Mouse (Mus musculus) layer of hippocampus, adult 18-20 months (tissue): ENCODE data around the gene Defb5. TPM values are rescaled to one million over a fixed set of nuclear protein-coding genes. Genes with fewer than 3 reads are reported as not detected.
"Not testable (repeated sequence)": the region's sequence is repeated elsewhere in the genome, so short reads cannot be mapped to it uniquely, and the experiment has no call there.

ENCODE experiments used
- DNase-seq, 2 experiments: peaks; one replicate each; pipeline ENCODE4 v3.0.0; 2022; ENCODE audit warnings: low spot score in 2 of 2
- long read RNA-seq: library from polyadenylated mRNA; stranded (forward); transcript quantifications from one replicate; pipeline ENCODE4 v2.0.0, GENCODE M21; 2021
- total RNA-seq, 2 experiments: library from RNA; stranded (reverse); gene quantifications; 2 replicates each; pipeline ENCODE4 v1.2.3; 2021

The Defb5 gene
- not detected for total RNA-seq
- long read RNA-seq = 0 reads

DNA sequence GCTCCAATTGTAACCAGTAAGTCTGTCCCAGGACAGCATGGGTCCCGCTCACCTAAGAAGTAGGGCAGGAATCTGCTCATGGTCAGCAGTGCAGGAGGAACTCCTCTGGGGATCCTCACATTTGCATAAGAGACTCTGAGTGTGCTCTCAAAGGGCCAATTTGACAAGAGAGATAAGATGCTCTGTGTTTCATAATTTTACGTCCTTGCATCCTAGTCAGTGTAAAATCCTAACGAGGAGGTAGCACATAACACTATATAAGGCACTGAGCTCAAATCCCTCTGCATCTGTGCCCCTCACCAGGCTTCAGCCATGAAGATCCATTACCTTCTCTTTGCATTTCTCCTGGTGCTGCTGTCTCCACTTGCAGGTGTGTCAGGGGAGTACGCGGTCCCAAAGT, at the start of gene Defb5:
Gene Defb5, plus strand, starts transcription at position 301 of the 400 bp plus-strand sequence.
- no peak for DNase-seq

DNA sequence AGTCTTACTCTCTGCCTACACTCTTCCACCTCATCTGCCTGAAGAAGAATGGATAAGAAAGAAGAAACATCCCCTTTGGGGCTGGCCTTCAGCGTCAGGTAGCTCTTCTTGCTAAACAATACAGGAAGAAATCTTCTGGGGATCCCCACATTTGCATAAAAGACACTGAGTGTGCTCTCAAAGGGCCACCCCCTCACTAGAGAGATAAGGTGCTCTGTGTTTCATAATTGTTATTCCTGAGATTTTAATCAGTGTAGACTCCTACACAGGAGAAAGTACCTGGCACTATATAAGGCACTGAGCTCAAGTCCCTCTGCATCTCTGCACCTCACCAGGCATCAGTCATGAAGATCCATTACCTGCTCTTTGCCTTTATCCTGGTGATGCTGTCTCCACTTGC, 22.2 kb upstream of the Defb5 start, which contains the start of gene Defb6:
Gene Defb6, plus strand, starts transcription at position 318 of the 400 bp plus-strand sequence.
- no peak for DNase-seq

DNA sequence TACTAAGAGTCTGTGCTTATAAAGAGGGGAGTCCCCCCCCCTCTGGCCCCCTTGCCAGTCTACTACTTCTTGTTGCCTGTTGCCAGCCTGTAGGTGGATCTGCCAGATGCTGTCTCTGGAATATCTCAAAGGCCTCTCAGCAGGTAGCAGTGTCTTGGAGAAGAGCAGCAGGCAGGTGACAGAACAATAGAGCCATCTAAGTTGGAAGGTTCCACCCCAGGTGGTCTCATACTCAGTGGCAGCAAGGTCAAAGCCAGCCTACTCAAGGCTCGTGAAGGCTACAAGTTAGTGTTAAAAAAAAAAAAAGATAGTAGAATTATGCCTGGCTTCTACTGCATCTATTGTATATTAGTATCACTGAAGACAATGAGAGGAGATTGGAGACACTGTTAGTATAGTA, 9.3 kb upstream of the Defb5 start:
- DNase-seq = no peak

DNA sequence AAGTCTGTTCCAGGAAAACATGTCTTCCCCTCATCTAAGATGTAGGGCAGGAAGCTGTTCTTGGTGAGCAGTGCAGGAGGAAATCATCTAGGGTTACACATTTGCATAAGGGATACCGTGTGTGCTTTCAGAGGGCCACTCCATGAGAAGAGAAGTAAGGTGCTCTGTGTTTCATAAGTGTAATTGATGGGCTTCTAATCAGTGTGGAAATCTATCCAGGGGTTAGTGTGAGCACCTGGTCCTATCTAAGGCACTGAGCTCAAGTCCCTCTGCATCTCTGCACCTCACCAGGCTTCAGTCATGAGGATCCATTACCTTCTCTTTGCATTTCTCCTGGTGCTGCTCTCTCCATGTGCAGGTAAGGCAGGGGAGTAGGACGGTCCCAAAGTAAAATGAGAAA, 7.8 kb upstream of the Defb5 start, which contains the start of gene Defb46:
Gene Defb46, plus strand, starts transcription at position 301 of the 400 bp plus-strand sequence.
- DNase-seq = no peak

DNA sequence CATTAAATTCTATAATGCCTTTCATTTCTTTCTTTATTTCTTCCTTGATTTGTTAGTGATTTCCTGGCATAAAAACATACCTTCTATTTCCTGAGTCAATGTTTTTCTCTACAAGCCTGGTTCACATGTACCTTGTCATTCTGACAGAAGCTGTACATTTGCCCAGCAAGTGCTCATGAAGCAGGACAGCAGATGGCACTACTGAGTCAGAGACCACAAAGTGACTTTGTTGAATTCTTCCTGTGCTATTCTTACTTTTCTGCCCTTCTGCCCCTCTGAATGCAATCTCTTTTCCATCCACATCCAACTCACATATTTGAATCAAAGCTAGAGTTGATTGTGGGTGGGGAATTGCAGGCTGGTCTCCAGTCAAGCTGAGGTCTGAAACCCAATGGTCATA, 10.8 kb downstream of the Defb5 start:
- DNase-seq = no peak

DNA sequence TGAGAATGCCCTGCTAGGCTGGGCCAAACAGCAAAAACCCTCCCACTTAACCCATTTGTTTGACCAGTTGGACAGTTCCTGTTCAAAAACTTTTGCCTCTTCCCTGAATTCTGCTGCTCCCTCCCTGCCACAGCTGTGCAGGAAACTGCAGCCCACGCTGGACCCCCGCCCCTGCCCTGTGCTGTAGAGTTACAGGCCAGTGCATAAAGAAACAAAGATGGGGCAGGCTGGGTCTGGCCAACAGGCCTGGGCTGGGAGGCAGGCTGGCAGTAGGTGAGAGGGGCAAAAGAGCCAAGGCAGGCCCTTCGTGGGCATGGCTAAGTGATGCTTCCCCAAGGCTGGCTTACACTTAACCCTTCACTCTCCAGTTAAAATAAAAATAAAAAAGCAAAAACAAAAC, 12.3 kb downstream of the Defb5 start:
- DNase-seq = no peak

DNA sequence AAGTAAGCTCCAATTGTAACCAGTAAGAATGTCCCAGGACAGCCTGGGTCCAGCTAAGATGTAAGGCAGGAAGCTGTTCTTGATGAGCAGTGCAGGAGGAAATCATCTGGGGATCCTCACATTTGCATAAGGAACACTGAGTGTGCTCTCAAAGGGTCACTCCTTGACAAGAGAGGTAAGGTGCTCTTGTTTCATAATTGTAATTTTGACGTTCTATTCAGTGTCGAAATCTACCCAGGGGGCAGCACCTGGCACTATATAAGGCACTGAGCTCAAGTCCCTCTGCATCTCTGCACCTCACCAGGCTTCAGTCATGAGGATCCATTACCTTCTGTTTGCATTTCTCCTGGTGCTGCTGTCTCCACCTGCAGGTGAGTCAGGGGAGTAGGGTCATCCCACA, 45.7 kb downstream of the Defb5 start, which contains the start of gene Defb3:
Gene Defb3, plus strand, starts transcription at position 301 of the 400 bp plus-strand sequence.
- DNase-seq = not testable (repeated sequence)

DNA sequence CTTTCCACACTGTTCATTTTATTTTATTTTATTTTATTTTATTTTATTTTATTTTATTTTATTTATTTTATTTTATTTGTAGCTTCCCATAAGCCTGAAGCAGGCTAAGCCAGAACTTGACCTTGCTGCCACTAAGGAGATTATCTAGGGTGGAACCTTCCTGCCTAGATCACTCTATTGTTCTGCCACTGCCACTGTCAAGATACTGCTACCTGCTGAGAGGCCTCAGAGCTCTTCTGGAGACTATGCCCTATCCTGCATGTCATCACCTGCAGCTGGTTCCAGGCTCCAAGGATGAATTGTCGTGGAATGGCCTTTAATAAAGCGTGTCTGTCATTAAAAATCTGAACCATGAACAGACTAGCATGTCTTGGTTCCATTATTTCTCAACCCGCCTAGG, 51.0 kb downstream of the Defb5 start:
- DNase-seq = not testable (repeated sequence)

Other genes with a start within 250 kb of the Defb5 start
- gene Defb38, start 221.0 kb upstream of the Defb5 start, total RNA-seq = not detected
- not detected for gene Defb39, start 182.8 kb upstream of the Defb5 start, total RNA-seq
- gene Defb12, start 132.7 kb upstream of the Defb5 start, total RNA-seq = not detected
- not detected for gene Defb34, start 123.8 kb upstream of the Defb5 start, total RNA-seq
- gene Gm45826, start 106.8 kb upstream of the Defb5 start, total RNA-seq = not detected
- gene Defb14, start 53.2 kb upstream of the Defb5 start, total RNA-seq = not detected
- gene Defb4, start 48.9 kb upstream of the Defb5 start, total RNA-seq = not detected
- gene Defb6, start 22.1 kb upstream of the Defb5 start, total RNA-seq = not detected
- not detected for gene Defb46, start 7.7 kb upstream of the Defb5 start, total RNA-seq
- not detected for gene Defb3, start 45.8 kb downstream of the Defb5 start, total RNA-seq
- not detected for gene Defb8, start 200.0 kb downstream of the Defb5 start, total RNA-seq
- not detected for gene Defb7, start 247.5 kb downstream of the Defb5 start, total RNA-seq